Mouse (Mus musculus) gastrocnemius, postnatal 4 days (tissue): ENCODE measurements at regions not wholly inside any gene's neighbourhood (a gene's known extent, or its start where the extent isn't known, plus 50 kb on each side); places are given as distances from the start of the nearest gene placed in this dataset.

Experiments
- DNase-seq, 2 experiments: peaks; one replicate each; pipeline ENCODE4 v3.0.0; 2021 to 2022; ENCODE audit warnings: low spot score in 2 of 2, mixed read lengths in 2 of 2

- DNase-seq, result peak in 1 of 2 experiments; percentile 10
Observed at GRCm38 (mm10) chr12:77760976-77761375, 433.1 kb upstream of the Gm6657 start.

DNA sequence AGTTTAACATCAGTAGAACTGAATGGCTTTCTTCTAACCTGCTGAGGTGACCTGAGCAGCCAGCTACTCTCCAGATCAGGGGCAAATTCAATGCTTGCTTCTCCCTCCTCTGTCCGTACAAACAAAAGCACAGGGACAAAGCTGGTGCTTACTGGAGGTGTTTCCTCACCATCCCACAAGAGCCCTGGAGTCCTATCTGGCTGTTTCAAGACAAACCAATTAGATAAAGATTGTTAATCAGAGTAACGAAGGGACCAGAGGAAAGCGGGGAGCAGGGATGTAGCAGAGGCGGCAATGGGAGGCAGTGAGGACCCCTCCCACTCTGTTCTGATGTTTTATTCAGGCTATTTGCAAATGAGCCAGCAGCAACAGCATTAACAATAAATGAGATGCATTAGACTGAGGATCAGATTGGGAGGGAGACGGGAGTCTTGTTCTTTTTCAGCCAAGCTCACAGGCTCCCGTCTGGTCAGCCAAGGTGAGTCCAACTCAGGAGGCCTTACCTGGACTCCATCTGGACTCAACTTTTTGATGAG is 418.0 kb upstream of the Gm6657 start:
- DNase-seq, result no peak

- DNase-seq, result no peak
Observed at GRCm38 (mm10) chr12:77776755-77777154, 417.3 kb upstream of the Gm6657 start.

DNA sequence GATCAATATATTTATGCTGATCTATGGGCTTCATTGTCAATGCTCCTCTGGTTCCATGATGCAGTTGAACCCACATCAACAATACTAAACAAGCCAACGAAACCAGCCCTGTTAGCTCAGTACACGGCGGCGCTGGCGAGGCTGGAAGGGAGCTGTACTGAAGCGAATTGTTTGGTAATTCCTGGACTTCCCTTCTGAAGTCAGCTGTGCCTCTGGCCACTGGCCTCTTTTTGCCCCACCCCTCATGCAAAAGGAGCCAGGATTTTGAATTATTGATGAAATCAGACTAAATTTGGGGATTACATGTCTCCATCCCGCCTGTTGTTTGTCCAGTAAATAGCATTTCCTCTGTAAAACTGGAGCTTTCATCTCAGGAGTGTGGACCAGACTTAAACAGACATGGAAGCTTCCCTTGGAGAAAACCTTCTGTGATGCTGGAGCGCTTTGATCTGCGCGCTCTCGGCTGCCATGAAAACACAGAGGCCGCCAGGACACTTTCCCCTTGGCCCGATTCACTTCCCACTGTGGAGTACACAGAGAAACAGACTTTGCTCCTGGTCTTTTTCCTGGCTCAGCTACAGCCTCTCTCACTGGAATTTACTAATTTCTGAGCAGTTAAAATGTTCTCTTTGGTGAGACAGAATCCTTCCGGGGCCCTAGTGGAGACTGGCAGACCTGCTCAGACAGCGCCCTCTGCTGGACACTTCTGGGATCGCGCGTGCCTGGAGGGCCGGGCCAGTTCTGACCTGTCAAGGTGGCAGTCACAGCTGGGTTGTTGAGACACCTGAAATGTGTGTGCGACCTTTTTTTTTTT is 412.9 kb upstream of the Gm6657 start:
- DNase-seq, result peak; percentile 85 to 90

DNA sequence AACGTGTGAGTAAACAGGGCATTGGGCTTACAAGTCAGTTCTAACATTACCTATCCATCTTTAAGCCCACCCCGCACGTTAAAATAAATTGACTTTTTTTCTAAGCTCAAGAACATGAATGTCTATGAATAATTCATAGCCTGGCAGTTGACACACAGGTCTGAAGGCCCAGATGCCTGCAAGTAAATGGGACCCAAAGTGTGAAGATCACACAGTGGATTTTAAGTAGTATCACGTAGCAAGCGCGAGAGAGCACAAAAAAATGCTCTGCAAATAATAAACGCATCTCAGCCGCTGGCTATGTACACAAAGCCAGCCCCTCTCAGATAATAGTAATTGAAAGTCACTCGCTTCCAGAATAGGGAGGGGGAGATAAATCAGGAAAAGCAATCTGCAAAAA is 410.1 kb upstream of the Gm6657 start:
- DNase-seq, result no peak

- no peak for DNase-seq
Observed at GRCm38 (mm10) chr12:77785647-77786046, 408.4 kb upstream of the Gm6657 start.

- DNase-seq, result no peak
Observed at GRCm38 (mm10) chr12:77786678-77787077, 407.4 kb upstream of the Gm6657 start.

- no peak for DNase-seq
Observed at GRCm38 (mm10) chr12:77788273-77788672, 405.8 kb upstream of the Gm6657 start.

GRCm38 (mm10) chr12:77789427-77789826 is 404.6 kb upstream of the Gm6657 start:
- DNase-seq, result no peak

DNA sequence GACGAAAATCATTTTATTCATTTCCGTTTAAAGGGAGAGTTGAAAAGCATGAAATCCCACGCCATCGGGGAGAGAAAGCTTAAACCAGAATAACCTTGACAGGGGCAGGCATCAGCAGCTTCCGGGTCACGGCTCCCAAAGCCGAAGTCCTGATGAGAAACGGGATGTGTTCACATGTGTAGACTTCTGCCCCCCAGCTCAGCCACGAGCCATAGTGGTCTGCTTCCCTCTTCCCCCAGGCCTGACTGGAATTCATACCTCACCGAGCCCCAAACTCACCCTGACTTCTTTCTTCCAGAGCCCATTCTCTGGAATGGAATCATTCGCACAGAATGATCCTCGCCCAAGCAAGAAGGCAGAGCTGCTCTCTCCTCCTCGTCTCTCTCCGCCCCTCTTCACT is 404.2 kb upstream of the Gm6657 start:
- DNase-seq, result no peak

DNA sequence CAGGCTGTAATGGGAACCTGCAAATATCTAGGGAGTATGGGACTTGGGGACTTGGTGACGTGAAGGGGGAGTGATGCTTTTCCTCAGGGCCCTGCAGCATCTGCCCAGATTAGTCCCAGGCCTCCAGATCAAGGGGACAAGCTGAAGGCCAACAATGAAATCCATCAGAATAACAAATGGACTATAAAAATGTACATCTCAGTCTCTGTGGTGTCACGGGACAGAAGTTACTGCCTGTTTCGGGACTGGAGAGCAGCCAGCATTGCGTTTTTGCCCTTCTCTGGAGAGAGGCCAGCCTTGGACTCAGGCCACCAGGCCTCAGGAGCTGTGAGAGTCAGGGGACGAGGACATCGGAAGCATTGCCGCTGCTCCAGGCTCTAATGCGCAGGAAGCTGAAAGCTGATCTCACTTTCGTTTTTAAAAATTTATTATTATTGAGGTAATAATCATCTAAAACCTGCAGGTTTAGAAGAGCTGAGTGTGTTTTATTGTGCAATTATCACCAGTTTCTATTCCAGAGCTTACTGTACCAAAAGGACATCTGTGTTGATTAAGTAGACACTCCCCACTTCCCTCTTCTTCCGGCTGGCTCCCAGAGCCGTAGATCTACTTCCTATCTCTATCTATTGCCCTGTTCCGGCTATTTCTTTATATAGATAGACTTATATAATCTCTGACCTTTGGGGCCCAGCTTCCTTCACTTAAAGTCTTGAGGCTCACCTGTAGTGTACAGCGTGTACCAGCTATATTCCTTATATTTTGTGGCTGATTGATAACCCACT is 403.0 kb upstream of the Gm6657 start:
- peak in 1 of 2 experiments; percentile 42 for DNase-seq

- DNase-seq, result no peak
Observed at GRCm38 (mm10) chr12:77798516-77798915, 395.5 kb upstream of the Gm6657 start.

DNA sequence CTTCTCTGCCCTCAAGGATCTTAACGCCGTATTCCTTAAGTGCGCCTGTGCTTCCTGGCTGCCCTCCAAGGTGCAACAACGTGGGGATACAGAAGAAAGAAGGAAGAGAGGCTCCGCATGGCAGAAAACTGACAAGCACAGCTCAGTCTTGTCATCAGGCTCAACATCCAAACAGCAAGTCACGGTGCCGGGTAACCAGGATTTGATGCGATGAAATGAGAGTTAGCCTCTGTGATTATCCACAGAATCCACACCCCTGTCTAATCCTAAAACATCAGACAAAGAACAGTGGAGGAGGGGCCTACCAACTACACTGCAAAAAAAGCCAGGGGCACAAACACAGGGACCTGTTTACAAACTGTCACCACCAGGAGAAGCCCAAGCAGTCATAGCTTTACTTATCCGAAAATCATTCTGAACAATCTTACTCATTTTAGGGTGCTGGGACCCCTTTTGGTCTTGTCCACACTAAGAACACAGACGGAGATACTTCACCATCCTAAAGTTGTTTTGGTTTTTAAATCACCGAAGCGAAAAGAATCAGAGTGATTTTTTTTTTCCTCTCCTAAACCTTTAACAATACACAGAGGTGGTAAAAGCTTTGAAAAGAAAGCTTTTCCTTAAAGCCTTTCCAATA is 394.8 kb upstream of the Gm6657 start:
- no peak for DNase-seq

GRCm38 (mm10) chr12:77807674-77808073 is 386.4 kb upstream of the Gm6657 start:
- DNase-seq, result no peak

- no peak for DNase-seq
Observed at GRCm38 (mm10) chr12:77811276-77811675, 382.8 kb upstream of the Gm6657 start.

- no peak for DNase-seq
Observed at GRCm38 (mm10) chr12:77819456-77819855, 374.6 kb upstream of the Gm6657 start.

GRCm38 (mm10) chr12:77823381-77824030 is 370.5 kb upstream of the Gm6657 start:
- DNase-seq, result no peak

- DNase-seq, result no peak
Observed at GRCm38 (mm10) chr12:77833411-77834169, 360.5 kb upstream of the Gm6657 start.

GRCm38 (mm10) chr12:77834891-77835290 is 359.2 kb upstream of the Gm6657 start:
- DNase-seq, result no peak

DNA sequence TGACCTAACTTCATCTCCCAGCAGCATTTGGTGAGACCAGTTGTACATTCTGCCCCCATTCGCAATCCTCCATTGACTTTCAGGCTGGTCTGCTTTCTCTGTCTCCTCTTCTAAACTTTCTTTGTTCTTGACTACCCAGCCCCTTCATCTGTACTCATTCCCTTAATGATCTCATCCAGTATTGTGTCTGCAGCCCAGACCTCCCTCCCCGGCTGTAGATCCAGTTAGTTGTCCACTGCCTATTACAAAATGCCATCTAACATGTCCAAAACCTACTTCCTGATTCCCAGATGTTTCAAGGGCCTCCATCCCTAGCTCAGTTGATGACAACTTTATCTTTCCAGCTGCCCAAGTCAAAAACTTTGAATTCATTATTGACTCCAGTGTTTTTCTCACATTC is 357.8 kb upstream of the Gm6657 start:
- no peak for DNase-seq
